ENCODE assay signal across 8 mouse cellular contexts in the genomic region with DNA sequence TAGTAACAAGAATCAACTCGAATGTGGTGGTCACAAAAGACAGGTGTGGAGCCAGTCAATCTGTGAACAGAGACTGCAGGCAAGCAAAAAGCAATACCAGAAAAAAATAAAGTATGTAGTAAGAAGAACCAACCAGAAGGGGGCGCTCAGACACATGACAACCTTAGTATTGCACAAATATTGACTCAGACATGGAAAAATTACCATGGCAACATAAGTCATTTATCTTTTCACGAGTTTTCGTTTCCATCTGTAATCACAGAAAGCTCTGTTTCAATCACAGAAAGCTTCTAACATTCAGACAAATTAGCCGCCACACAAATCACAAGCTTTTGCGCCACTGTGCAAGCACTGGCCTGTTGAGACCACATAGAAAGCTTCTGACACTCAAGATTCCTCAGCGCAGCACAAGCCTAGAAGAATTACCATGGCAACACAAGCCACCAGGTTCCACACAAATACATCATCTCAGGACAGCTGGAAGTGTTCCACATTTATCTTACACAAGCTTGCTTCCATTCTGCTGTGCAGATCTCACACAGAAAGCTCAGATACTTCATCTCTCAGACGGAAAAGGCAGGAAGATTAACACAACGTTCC. TPM values are rescaled to one million over a fixed set of nuclear protein-coding genes. Genes with fewer than 3 reads are reported as not detected.
DNase-seq lines count a peak whose midpoint lies in the region; ATAC-seq and TF ChIP-seq lines count a peak whose summit lies in the region.
"Had no signal": no experiment of that assay in that cellular context is flagged by ENCODE, and none has a peak within 500 bp of the region (broad histone marks: within the 10 kb centered on the region; RNA-seq: fewer than 3 reads in every experiment).

No protein-coding gene starts in this region.

- peak in 2 of 3 experiments; percentile 41 to 57; a peak in 3 of 6 replicates for TF ChIP-seq CTCF in MEL (IDR thresholded peaks at IDR 0.05 in 2 of 3, conservative IDR thresholded peaks at IDR 0.05 in 1 of 3; ENCODE audit: control insufficient read depth in 1 of 3, insufficient read depth in 1 of 3, low read depth in 2 of 3, low read length in 3 of 3, poor library complexity in 1 of 3, severe bottlenecking in 1 of 3)

- H3K4me3 ChIP-seq in MEL (ENCODE audit: control insufficient read depth in 1 of 2, insufficient read depth in 1 of 2, low read depth in 2 of 2, low read length in 2 of 2): no peak overlapping the region
- no peak overlapping the region for H3K4me3 ChIP-seq in limb, embryonic 14.5 days (replicated peaks; ENCODE audit: low read length)

- 46% methylated on average over 9 of the region's 9 CpGs for WGBS in limb, embryonic 14.5 days

- no peaks in the 10 kb centered on the region for H3K36me3 ChIP-seq in MEL (ENCODE audit: control insufficient read depth in 1 of 2, insufficient read depth in 2 of 2, low read length in 2 of 2)
- no peaks in the 10 kb centered on the region for H3K36me3 ChIP-seq in limb, embryonic 14.5 days (ENCODE audit: control insufficient read depth, insufficient read depth, low read length)

- H3K9me3 ChIP-seq in MEL (replicated peaks; ENCODE audit: insufficient read depth, low read length): no peaks in the 10 kb centered on the region
- no peaks in the 10 kb centered on the region for H3K9me3 ChIP-seq in limb, embryonic 14.5 days (ENCODE audit: control insufficient read depth, low read length)

- TF ChIP-seq EP300 in MEL (IDR thresholded peaks at IDR 0.05; ENCODE audit: low read depth in 1 of 2, low read length in 2 of 2): no peak

- no peak overlapping the region for H3K27ac ChIP-seq in MEL (ENCODE audit: control insufficient read depth, low read depth, low read length)
- no peak overlapping the region for H3K27ac ChIP-seq in limb, embryonic 14.5 days (replicated peaks; ENCODE audit: low read depth, low read length)

- peak; percentile 2 to 29 for DNase-seq in kidney, postnatal 36 days
- DNase-seq in kidney, adult 8-10 months: no peak
- peak; percentile 37 for DNase-seq in MEL (ENCODE audit: low read depth, low spot score)
- peak; percentile 68 for DNase-seq in brain, adult 2 months (ENCODE audit: low read depth, low spot score)
- DNase-seq in frontal cortex, postnatal 36 days (ENCODE audit: low spot score in 2 of 2): peak; percentile 9 to 66
- DNase-seq in limb, embryonic 14.5 days (ENCODE audit: low spot score): peak; percentile 58
- DNase-seq in thymus, postnatal 14 days: peak; percentile 6

- no peaks in the 10 kb centered on the region for H3K27me3 ChIP-seq in MEL (ENCODE audit: control insufficient read depth in 1 of 2, insufficient read depth in 2 of 2, low read length in 2 of 2)
- H3K27me3 ChIP-seq in limb, embryonic 14.5 days (ENCODE audit: control insufficient read depth, insufficient read depth, low read length): no peaks in the 10 kb centered on the region

- no peak overlapping the region for H3K9ac ChIP-seq in MEL (ENCODE audit: control insufficient read depth, low read depth, low read length, poor library complexity, severe bottlenecking)
- H3K9ac ChIP-seq in limb, embryonic 14.5 days (ENCODE audit: low read depth, low read length, severe bottlenecking): no peak overlapping the region

- no peak overlapping the region for H3K4me2 ChIP-seq in limb, embryonic 14.5 days (replicated peaks; ENCODE audit: low read depth, low read length, severe bottlenecking)

- peak; percentile 37 for TF ChIP-seq RAD21 in MEL (IDR thresholded peaks at IDR 0.05; ENCODE audit: low read depth, low read length)

- TF ChIP-seq POLR2A in MEL (IDR thresholded peaks at IDR 0.05; ENCODE audit: control insufficient read depth in 1 of 2, insufficient read depth in 1 of 2, low read depth in 1 of 2, low read length in 2 of 2, poor library complexity in 1 of 2): no peak
- TF ChIP-seq POLR2A in limb, embryonic 14.5 days (IDR thresholded peaks at IDR 0.05; ENCODE audit: borderline replicate concordance, extremely low read depth, insufficient read depth, insufficient read length): no peak

- H3K4me1 ChIP-seq in MEL (ENCODE audit: control insufficient read depth in 1 of 2, insufficient read depth in 2 of 2, low read length in 2 of 2): no peaks in the 10 kb centered on the region
- no peaks in the 10 kb centered on the region for H3K4me1 ChIP-seq in limb, embryonic 14.5 days (ENCODE audit: control insufficient read depth, insufficient read depth, low read length)

- H3K79me2 ChIP-seq in MEL (ENCODE audit: control insufficient read depth, insufficient read depth, low read length, poor library complexity): no peaks in the 10 kb centered on the region

- ATAC-seq in limb, embryonic 14.5 days (ENCODE audit: low FRiP score, low read depth): no peak

TF ChIP-seq in MEL, 35 proteins besides CTCF, POLR2A, EP300 and RAD21:
- no peak for TF ChIP-seq HCFC1 (IDR thresholded peaks at IDR 0.05; ENCODE audit: low read depth, low read length)
- TF ChIP-seq SMC3 (IDR thresholded peaks at IDR 0.05; ENCODE audit: low read depth, low read length): peak; percentile 62
- no peak for TF ChIP-seq RCOR1 (IDR thresholded peaks at IDR 0.05; ENCODE audit: low read depth, low read length)
TF ChIP-seq in MEL: peak in this region for 1.

RNA-seq across cellular contexts. Expression of gene Prame, which starts 24.8 kb away (rescaled TPM):
- total RNA-seq in MEL (2012; rRNA removed): not detected in 2 replicates
- not detected for polyA plus RNA-seq in MEL (2012; ENCODE audit: insufficient read depth in 1 of 2, insufficient read length in 2 of 2, low read depth in 1 of 2, low replicate concordance in 2 of 2, missing spikeins in 1 of 2)
- 0.25 and 0.61 TPM in 2 replicates for polyA plus RNA-seq in limb, embryonic 14.5 days (2012; rRNA removed)
- polyA plus RNA-seq in limb, embryonic 14.5 days (2014; fragmentation: Nextera tagmentation; extraction: Ambion mirVana): 0.34 TPM in 1 of 2 replicates, not detected in the other
- polyA plus RNA-seq: lung, embryonic 16.5 days had no signal

RNA-seq across cellular contexts. Expression of gene Tcp11x2, which starts 41.3 kb away (rescaled TPM):
- not detected in 2 replicates for total RNA-seq in MEL (2012; rRNA removed)
- under 1 TPM in 1 of 2 experiments, not detected in 1; 0.04 TPM for polyA plus RNA-seq in MEL (2012; ENCODE audit: insufficient read depth in 1 of 2, insufficient read length in 2 of 2, low read depth in 1 of 2, low replicate concordance in 2 of 2, missing spikeins in 1 of 2)
- not detected in 2 replicates for polyA plus RNA-seq in limb, embryonic 14.5 days (2012; rRNA removed)
- not detected in 2 replicates for polyA plus RNA-seq in limb, embryonic 14.5 days (2014; fragmentation: Nextera tagmentation; extraction: Ambion mirVana)
- polyA plus RNA-seq: lung, embryonic 16.5 days had no signal

RNA-seq across cellular contexts. Expression of gene Nxf7, which starts 53.7 kb away (rescaled TPM):
- total RNA-seq in MEL (2012; rRNA removed): 0.12 and 0.23 TPM in 2 replicates
- polyA plus RNA-seq in MEL (2012; ENCODE audit: insufficient read depth in 1 of 2, insufficient read length in 2 of 2, low read depth in 1 of 2, low replicate concordance in 2 of 2, missing spikeins in 1 of 2): 10 to 100 TPM in 1 of 2 experiments, not detected in 1; 11.3 TPM
- polyA plus RNA-seq in limb, embryonic 14.5 days (2012; rRNA removed): 0.24 and 0.29 TPM in 2 replicates
- 0.34 TPM in 1 of 2 replicates, not detected in the other for polyA plus RNA-seq in limb, embryonic 14.5 days (2014; fragmentation: Nextera tagmentation; extraction: Ambion mirVana)
- polyA plus RNA-seq: lung, embryonic 16.5 days had no signal

Comparison
In these comparisons a context has a peak if more than half of its experiments do, and no peak if none do; other contexts are left out.
1. DNase-seq: peak in kidney, postnatal 36 days (2 of 2), MEL (single experiment), brain, adult 2 months (single experiment), frontal cortex, postnatal 36 days (2 of 2), limb, embryonic 14.5 days (single experiment) and thymus, postnatal 14 days (single experiment); none in kidney, adult 8-10 months (0 of 2).